Mouse (Mus musculus) heart, adult 9 months (tissue): ENCODE measurements around the gene Dlgap1.

Source experiments
- DNase-seq, 2 experiments: peaks; one replicate each; pipeline ENCODE4 v3.0.0; 2022; ENCODE audit warnings: low spot score in 2 of 2

Gene Dlgap1

DNA sequence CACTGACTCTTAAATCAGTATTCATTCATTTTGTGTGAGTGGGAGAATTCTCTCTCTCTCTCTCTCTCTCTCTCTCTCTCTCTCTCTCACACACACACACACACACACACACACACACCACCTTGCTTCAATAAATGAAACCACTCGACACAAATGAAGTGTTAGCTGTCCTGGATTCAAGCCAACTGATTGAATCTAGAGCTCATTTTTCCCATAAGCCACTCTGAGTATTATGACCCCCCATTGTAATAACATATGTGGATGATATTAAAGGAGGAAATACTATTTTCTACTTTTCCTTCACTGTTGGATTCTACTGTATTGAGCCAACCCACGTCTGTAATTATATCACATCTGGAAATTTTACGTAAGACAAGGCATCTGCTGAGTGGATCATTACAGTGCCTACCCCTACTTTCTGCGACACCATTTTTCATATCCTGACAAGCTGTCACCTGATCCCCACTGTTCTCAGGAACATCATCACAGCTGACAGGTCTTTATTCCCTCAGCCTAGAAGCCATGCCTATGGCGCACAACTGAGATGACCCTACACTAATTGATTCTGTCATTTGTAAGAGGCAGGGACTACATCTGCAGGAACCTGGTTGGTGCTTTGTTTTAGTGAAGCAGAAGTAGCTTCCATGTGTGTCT is 645.7 kb downstream of the Dlgap1 start:
- no peak for DNase-seq

DNA sequence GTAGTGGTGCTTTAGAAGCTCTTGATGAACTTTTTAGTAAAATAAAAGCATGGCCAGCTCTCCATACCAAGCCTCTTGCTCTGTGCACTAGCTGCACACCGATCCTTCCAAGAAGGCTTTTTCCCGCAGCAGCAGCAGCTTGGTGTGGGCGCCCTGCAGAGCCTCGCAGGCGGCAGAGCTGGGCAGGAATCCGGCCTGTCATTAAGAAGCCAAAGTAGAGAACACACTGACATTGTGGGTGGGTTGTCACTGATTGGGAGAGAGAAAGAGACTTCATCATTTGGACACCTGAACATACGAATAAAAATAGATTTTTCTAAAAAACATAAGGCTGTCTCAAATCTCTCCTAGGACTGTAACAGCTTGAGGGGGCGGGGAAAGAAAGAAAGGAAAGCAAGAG is 653.6 kb downstream of the Dlgap1 start:
- no peak for DNase-seq

DNA sequence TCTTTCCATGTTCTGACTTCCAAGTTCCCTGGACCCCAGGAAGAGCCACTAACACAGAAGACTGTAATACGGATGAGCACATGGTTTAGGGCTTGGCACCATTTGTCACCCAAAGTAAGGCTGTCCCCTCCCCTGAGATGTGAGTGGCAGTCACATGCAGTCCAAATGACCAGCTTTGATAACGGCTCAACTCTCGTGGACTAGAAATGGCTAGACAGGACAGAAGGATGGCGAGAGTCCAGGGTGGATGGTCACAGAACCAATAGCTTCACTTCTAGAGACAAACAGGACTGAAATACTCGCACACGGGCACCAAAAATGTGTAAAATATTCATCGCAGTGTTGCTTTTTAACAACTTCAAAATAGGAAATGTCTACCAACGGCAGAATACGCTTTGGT is 657.5 kb downstream of the Dlgap1 start:
- no peak for DNase-seq

DNA sequence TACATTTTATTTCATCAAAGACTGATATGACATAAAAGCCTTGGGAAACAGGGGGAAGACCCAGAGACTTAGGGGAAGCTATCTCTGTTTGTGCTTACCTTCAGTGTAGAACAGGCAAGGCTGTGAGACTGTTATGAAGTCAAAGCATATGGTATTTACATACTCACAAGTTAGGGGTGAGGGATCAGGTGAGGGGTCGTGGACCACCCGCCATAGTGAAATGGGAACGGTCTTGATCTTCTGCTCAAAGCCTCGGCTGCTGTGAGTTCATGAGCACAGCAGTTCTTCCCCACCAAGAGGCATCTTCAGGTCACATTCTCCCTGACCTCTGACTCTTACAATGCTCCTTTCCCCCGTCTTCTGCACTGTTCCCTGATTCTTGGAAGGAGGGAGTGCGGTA is 658.1 kb downstream of the Dlgap1 start:
- no peak for DNase-seq

DNA sequence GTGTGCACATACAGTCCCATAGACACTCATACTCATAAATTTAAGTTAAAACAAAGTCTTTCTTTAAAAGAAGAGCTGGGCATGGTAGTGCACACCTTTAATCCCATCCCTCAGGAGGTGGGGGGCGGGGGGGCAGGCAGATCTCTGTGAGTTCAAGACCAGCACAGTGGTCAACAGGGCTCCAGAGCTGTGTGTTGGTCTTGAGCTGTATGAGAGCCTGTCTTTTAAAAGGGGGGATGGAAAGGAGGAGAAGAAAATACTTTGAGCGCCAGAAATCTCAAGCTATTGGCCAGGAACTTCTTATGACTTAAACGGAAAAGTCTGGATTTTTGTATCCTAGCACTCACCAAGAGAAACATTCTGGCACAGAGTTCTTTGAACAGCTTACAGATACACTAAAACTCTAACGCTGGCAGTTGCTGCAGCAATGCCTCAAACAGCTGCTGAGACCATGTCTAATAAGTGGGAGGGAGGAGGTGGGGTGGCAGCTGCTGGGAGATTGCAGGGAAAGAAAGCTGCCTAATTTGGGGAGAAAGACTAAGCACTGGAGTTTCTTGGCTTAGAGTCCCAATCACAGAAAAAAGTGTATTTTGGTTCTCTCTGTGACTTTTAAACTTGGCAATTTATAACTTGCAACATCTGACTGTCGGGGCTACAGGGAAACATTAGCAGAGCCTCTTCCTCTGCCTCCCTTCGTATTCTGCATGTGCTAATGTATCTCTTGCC is 660.9 kb downstream of the Dlgap1 start:
- peak; percentile 26 to 41 for DNase-seq

DNA sequence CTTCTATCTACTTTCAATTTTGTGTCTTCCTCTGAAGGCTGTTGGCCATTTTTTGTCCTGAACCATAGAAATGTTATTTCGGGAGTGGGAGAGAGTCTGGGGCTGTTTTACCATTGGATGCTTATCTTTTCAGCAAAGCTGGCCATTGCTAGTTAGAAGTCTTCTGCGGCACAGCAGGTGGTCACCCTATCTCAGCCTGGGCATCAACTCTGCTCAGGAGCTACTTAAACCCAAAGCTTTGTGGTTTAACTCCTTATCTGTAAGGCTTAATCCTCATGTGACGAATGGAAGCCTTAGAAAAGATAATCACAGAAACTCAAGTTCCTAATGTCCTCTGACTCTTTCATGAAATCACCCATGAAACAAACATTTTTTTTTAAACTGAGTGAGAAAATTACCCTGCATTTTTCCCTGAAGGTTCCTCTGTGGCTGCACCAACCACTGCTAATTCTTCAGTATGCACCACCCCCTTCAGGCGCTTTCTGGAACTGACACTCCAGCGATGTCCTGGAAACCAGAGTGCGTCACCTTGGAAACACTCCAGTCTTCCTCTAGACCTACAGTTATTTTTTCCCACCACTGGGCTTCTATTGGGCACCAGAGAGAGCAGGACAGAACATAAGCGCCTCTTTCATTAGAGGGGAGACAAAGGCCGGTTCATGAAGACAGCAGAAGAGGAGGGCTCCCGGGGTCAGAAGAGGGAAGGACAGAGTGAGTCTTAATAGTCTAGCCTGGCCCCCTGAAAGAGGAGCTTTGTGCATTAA is 664.5 kb downstream of the Dlgap1 start:
- peak; percentile 21 to 49 for DNase-seq

- DNase-seq, result no peak
These were observed 674.3 kb downstream of the Dlgap1 start for GRCm38 (mm10) chr17:70643211-70643610.

DNA sequence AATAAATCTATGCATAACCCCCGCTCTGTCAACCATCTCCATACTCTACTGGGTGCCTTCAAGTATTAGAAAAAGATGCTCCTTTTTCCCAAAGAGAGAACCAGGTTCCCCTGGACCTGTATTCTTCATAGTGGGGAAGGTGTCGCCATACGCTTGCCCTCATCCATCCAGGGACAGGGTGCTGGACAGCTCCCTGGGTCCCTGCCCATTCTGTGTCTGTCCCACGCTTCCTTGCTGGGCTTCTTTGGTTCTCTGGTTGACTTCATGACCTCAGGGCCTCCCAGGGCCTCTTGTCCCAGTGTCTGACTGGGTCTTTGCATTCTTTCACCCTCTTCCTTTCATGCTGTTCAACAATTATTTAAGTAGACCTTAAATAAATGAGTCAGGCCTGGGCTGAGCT is 677.8 kb downstream of the Dlgap1 start:
- DNase-seq, result no peak

- DNase-seq, result no peak
These were observed 692.5 kb downstream of the Dlgap1 start for GRCm38 (mm10) chr17:70661382-70661781.

GRCm38 (mm10) chr17:70663992-70664391 is 695.1 kb downstream of the Dlgap1 start:
- DNase-seq, result no peak

DNA sequence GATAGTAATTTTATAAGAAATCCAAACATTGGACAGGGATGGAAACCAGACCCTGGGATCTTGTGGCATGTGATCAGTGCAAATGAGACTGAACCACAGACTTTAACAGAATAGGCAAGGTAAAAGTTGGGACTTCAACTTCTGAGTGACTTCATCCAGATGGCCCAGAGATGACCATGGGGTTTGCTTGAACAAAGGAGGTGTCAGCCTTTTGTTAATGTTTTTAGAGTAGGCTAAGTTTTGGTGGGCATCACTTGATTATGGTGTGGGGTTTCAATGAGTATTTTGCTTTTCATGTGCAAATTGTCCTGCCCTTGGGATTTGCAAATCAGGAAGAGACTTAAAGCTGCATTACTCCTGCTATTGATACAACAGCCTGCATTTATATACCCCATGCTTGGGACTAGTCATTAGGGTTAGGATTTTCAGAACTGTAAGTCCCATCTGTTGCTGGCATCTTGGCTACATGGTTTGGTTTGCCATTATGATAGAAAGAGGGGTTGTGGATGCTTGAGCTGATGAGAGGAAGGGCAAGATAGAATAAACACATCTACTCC is 695.7 kb downstream of the Dlgap1 start:
- no peak for DNase-seq

DNA sequence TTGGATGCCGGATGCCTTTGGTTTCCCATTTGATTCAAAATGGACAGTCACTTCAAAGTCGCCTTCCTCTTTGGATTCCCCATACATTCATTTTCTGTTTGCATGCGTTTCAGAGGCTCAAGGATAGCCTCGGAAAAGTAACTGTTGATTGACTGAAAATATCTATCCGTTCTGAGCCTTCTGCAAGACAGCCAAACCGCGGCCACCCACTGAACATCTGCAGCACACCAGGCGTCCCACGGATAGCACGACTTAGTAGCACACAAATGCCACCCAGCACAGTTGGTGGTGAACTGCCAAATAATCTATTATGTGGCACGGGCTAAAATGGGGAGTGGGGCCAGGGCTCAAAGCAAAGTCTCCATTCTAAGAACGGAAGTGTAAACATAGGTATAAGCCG is 705.1 kb downstream of the Dlgap1 start:
- DNase-seq, result no peak

DNA sequence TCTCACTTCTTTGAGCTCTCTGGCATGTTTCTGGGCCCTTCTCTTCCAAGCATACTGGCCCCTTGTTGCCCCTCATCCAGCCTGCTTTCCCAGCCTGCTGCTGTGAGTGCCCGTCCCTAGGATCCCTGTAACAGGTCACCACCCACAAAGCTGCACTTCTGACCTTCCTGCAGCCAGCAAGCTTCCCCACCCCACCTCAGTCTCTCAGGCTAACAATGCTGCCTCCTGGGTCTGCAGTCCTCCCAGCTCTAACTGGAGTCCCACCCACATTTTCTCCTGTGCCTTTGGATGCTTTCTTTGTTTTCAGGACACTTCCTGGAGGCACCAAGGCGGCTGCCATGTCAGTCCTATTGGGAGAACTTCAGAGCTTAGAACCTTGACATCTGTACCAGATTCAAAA is 707.6 kb downstream of the Dlgap1 start:
- no peak for DNase-seq

GRCm38 (mm10) chr17:70683561-70684167 is 714.8 kb downstream of the Dlgap1 start:
- peak; percentile 32 to 58 for DNase-seq

- DNase-seq, result no peak
These were observed 721.3 kb downstream of the Dlgap1 start for GRCm38 (mm10) chr17:70690174-70690573.

GRCm38 (mm10) chr17:70690598-70690997 is 721.7 kb downstream of the Dlgap1 start:
- DNase-seq, result no peak

GRCm38 (mm10) chr17:70706976-70707818 is 738.3 kb downstream of the Dlgap1 start:
- peak; percentile 49 to 75 for DNase-seq

DNA sequence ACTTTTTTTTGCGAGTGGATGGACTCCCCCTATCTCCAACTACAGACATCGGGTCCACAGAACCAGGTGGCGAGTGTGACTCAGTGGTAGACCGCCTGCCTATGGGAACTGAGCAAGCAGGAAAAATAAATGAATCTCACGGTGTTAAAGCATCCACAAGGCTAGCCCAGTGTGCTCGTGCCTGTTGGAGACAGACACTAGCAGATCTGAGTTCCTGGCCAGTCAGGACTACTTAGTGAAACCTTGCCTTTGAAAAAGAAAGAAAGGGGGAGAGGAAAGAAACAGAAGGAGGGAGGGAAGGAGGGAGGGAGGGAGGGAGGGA is 738.9 kb downstream of the Dlgap1 start:
- DNase-seq, result no peak

GRCm38 (mm10) chr17:70709545-70709944 is 740.7 kb downstream of the Dlgap1 start:
- DNase-seq, result no peak

GRCm38 (mm10) chr17:70713470-70713869 is 744.6 kb downstream of the Dlgap1 start:
- DNase-seq, result no peak

DNA sequence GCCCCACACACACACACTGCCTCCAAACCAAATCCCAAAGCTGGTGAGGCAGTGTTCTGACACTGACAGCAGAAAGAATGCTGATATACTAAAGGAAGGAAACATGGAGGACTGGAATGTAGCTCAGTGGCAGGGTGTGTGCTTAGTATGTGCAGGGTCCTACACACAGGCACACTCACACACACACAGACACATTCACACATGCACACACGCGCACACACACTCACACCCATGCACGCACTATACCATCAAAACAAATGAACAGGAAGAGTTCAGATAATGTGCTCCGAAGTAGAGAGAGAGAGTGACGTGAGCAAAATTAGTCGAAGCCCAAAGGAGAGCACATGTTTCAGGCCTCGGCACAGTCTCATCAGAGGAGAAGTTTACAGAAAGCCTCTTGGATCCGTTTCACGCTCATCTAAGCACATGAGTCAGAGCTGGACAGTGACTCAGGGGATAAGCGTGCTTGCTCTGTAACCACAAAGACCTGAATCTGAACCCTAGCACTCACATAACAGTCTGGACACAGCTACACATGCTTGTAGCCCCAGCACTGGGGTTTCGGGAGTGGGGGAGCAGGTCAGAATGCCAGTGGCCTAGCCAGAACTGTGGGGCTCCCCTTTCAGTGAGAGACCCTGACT is 750.9 kb downstream of the Dlgap1 start:
- DNase-seq, result peak in 1 of 2 experiments; percentile 27
